Comparison of ENCODE assay signal across 8 mouse cellular contexts in the genomic region with DNA sequence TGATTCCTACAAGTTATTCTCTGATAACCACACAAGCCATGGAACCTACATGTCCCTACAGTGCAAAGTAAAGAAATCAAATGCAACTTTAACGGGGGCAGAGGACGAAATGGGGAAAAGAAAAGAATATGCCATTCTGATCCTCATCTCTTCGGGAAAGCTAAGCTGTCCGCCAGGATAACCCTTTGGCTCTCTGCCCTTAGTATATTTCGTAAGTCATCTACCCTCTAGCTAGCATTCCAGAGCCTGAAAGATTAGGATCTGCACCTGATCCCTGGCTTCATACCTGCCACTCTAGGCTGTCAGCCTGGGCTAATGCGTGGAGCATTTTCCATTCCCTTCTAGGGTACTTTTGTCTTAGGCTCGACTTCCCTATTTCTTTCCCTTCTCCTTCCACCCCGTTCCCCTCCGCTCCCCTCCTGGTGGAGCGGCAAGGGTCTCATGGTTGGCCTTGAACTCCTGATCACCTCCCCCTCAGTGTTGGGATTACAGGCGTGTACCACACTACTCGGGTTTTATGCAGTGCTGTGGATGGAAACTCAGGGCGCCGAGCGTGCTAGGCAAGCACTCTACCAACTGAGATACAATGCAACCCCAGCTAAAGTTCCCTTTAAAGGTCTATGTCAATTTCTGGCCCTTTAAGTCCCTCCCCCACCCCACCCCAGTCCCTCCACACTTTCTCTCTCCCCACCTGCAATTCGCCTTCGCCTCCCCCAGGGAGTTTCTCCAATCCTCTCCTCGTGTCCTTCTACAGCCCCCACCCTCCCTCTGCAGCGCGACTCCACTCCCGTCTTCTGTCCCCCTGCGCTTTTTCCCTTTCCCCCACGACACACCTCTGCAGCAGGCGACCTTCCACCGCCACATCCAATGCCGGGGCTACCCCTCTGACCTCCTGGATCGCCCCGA. TPM values are rescaled to one million over a fixed set of nuclear protein-coding genes. Genes with fewer than 3 reads are reported as not detected.
A peak's percentile ranks its signal among the peaks of the same experiment; 100 is the strongest.
DNase-seq lines count a peak whose midpoint lies in the region; ATAC-seq and TF ChIP-seq lines count a peak whose summit lies in the region.

No protein-coding gene starts in this region.

- H3K4me3 ChIP-seq in erythroblast, embryonic 14.5 days (replicated peaks): peak overlapping the region; percentile 73
- peak overlapping the region; percentile 89 for H3K4me3 ChIP-seq in ES-Bruce4 (ENCODE audit: low read depth, low read length)
- H3K4me3 ChIP-seq in embryonic facial prominence, embryonic 14.5 days (ENCODE audit: low read depth, low read length): peak overlapping the region; percentile 72
- H3K4me3 ChIP-seq in intestine, postnatal 0 days (ENCODE audit: low read depth, low read length): peak overlapping the region; percentile 69
- peak overlapping the region; percentile 89 for H3K4me3 ChIP-seq in stomach, embryonic 15.5 days (replicated peaks)

- 10% methylated on average over 28 of the region's 28 CpGs for whole genome bisulfite sequencing in embryonic facial prominence, embryonic 14.5 days
- WGBS in intestine, postnatal 0 days: 6% methylated on average over 28 of the region's 28 CpGs
- WGBS in stomach, embryonic 15.5 days: 6% methylated on average over 28 of the region's 28 CpGs

- H3K9me3 ChIP-seq in erythroblast, embryonic 14.5 days (ENCODE audit: control insufficient read depth, low read length): no peaks in the 10 kb centered on the region
- no peaks in the 10 kb centered on the region for H3K9me3 ChIP-seq in ES-Bruce4 (replicated peaks; ENCODE audit: control insufficient read depth, insufficient read depth, low read length, poor library complexity, severe bottlenecking)
- no peaks in the 10 kb centered on the region for H3K9me3 ChIP-seq in embryonic facial prominence, embryonic 14.5 days (ENCODE audit: control insufficient read depth, low read length)
- H3K9me3 ChIP-seq in intestine, postnatal 0 days (ENCODE audit: control insufficient read depth): no peaks in the 10 kb centered on the region
- no peaks in the 10 kb centered on the region for H3K9me3 ChIP-seq in stomach, embryonic 15.5 days

- no peak for TF ChIP-seq CTCF in ES-Bruce4 (IDR thresholded peaks at IDR 0.05; ENCODE audit: low read depth, low read length)
- TF ChIP-seq CTCF in intestine, postnatal 0 days (IDR thresholded peaks at IDR 0.05; ENCODE audit: low read depth): no peak

- H3K4me2 ChIP-seq in embryonic facial prominence, embryonic 14.5 days (ENCODE audit: low read depth, low read length): peak overlapping the region; percentile 95
- H3K4me2 ChIP-seq in intestine, postnatal 0 days (replicated peaks; ENCODE audit: low read depth): peak overlapping the region; percentile 93
- H3K4me2 ChIP-seq in stomach, embryonic 15.5 days: peak overlapping the region; percentile 91

- DNase-seq in embryonic facial prominence, embryonic 14.5 days (ENCODE audit: low spot score): no peak
- peak; percentile 19 for DNase-seq in lung, postnatal 10 days

- TF ChIP-seq EP300 in ES-Bruce4 (IDR thresholded peaks at IDR 0.05; ENCODE audit: insufficient read depth, low read depth, low read length): no peak

- no peak overlapping the region for H3K27ac ChIP-seq in ES-Bruce4 (ENCODE audit: insufficient read depth, low read length)
- peak overlapping the region; percentile 52; the same call in 1 of the 2 replicates for H3K27ac ChIP-seq in embryonic facial prominence, embryonic 14.5 days (replicated peaks; ENCODE audit: low read depth, low read length)
- peak overlapping the region; percentile 55 for H3K27ac ChIP-seq in intestine, postnatal 0 days (ENCODE audit: low read depth, low read length)
- peak overlapping the region; percentile 83 for H3K27ac ChIP-seq in stomach, embryonic 15.5 days

- no peak for TF ChIP-seq POLR2A in ES-Bruce4 (IDR thresholded peaks at IDR 0.05; ENCODE audit: insufficient read depth, low read length)

- peaks cover 49% of the 10 kb centered on the region for H3K36me3 ChIP-seq in erythroblast, embryonic 14.5 days (ENCODE audit: control insufficient read depth)
- no peaks in the 10 kb centered on the region for H3K36me3 ChIP-seq in ES-Bruce4 (ENCODE audit: control insufficient read depth, insufficient read depth, low read length, poor library complexity, severe bottlenecking)
- 0 out of 2 replicates have a peak, but pooled peaks cover 7% of the 10 kb centered on the region for H3K36me3 ChIP-seq in embryonic facial prominence, embryonic 14.5 days (ENCODE audit: control insufficient read depth, insufficient read depth, low read length)
- no peaks in the 10 kb centered on the region for H3K36me3 ChIP-seq in intestine, postnatal 0 days (ENCODE audit: control insufficient read depth, insufficient read depth)
- H3K36me3 ChIP-seq in stomach, embryonic 15.5 days: no peaks in the 10 kb centered on the region

- no peaks in the 10 kb centered on the region for H3K27me3 ChIP-seq in erythroblast, embryonic 14.5 days (ENCODE audit: control insufficient read depth)
- no peaks in the 10 kb centered on the region for H3K27me3 ChIP-seq in ES-Bruce4 (ENCODE audit: control insufficient read depth, insufficient read depth, low read length, poor library complexity, severe bottlenecking)
- H3K27me3 ChIP-seq in embryonic facial prominence, embryonic 14.5 days (replicated peaks; ENCODE audit: control insufficient read depth, insufficient read depth, low read length): no peaks in the 10 kb centered on the region
- no peaks in the 10 kb centered on the region for H3K27me3 ChIP-seq in intestine, postnatal 0 days (replicated peaks; ENCODE audit: control insufficient read depth, insufficient read depth, low read length)
- no peaks in the 10 kb centered on the region for H3K27me3 ChIP-seq in stomach, embryonic 15.5 days (replicated peaks)

- H3K4me1 ChIP-seq in erythroblast, embryonic 14.5 days (ENCODE audit: control insufficient read depth): peaks cover 83% of the 10 kb centered on the region
- no peaks in the 10 kb centered on the region for H3K4me1 ChIP-seq in ES-Bruce4 (ENCODE audit: control insufficient read depth, insufficient read depth, low read length)
- peaks cover 10% of the 10 kb centered on the region for H3K4me1 ChIP-seq in embryonic facial prominence, embryonic 14.5 days (ENCODE audit: control insufficient read depth, insufficient read depth, low read length)
- H3K4me1 ChIP-seq in intestine, postnatal 0 days (replicated peaks; ENCODE audit: control insufficient read depth, insufficient read depth, low read length): 0 out of 2 replicates have a peak, but pooled peaks cover 2% of the 10 kb centered on the region
- peaks cover 5% of the 10 kb centered on the region for H3K4me1 ChIP-seq in stomach, embryonic 15.5 days

- no peak for ATAC-seq in erythroblast, adult 5-6 weeks (replicated peaks; ENCODE audit: low FRiP score, poor library complexity, severe bottlenecking)
- ATAC-seq in embryonic facial prominence, embryonic 14.5 days (ENCODE audit: low read depth): no peak
- peak; percentile 2; the same call in 1 of the 2 replicates for ATAC-seq in intestine, postnatal 0 days
- ATAC-seq in stomach, embryonic 15.5 days (ENCODE audit: insufficient read depth, low FRiP score, low read depth): 0 out of 2 replicates have a peak, but pooled peaks have one; percentile 2
- ATAC-seq in inflammation-experienced regulatory T-cells, adult 6 months: no peak

- peak overlapping the region; percentile 87 for H3K9ac ChIP-seq in ES-Bruce4 (ENCODE audit: low read depth, poor library complexity, severe bottlenecking)
- peak overlapping the region; percentile 71 for H3K9ac ChIP-seq in embryonic facial prominence, embryonic 14.5 days (ENCODE audit: low read depth, low read length)
- H3K9ac ChIP-seq in intestine, postnatal 0 days (ENCODE audit: low read depth, low read length): peak overlapping the region; percentile 55
- peak overlapping the region; percentile 58; the same call in 1 of the 2 replicates for H3K9ac ChIP-seq in stomach, embryonic 15.5 days

RNA-seq across cellular contexts. Expression of a gene that starts 0.9 kb away (rescaled TPM):
- polyA plus RNA-seq in erythroblast, embryonic 14.5 days (2012): 17.1 and 20.4 TPM in 2 replicates
- total RNA-seq in erythroblast, adult 5-6 weeks (2015; ENCODE audit: low replicate concordance): 9.6 and 12.1 TPM in 2 replicates
- total RNA-seq in erythroblast, adult 5-6 weeks (2017; ENCODE audit: low replicate concordance): 20.5 and 24.5 TPM in 2 replicates
- 14.8 and 16.0 TPM in 2 replicates for polyA plus RNA-seq in ES-Bruce4 (2011; ENCODE audit: insufficient read depth, insufficient read length, low read depth, missing spikeins)
- 10.2 and 10.4 TPM in 2 replicates for polyA plus RNA-seq in embryonic facial prominence, embryonic 14.5 days (2014; fragmentation: Nextera tagmentation; extraction: Ambion mirVana)
- polyA plus RNA-seq in intestine, postnatal 0 days (2015; fragmentation: Nextera tagmentation; extraction: Ambion mirVana): 16.8 and 19.0 TPM in 2 replicates
- polyA plus RNA-seq in stomach, embryonic 15.5 days (2015; fragmentation: Nextera tagmentation; extraction: Ambion mirVana): 18.1 and 23.1 TPM in 2 replicates
- polyA plus RNA-seq in inflammation-experienced regulatory T-cells, adult 6 months (2017; shearing (Covaris generic)): 10 to 100 TPM; 16.1 to 21.7 (median 16.4) TPM

RNA-seq across cellular contexts. Expression of a gene that starts 38.1 kb away (rescaled TPM):
- polyA plus RNA-seq in erythroblast, embryonic 14.5 days (2012): 0.02 TPM in 1 of 2 replicates, not detected in the other
- not detected in 2 replicates for total RNA-seq in erythroblast, adult 5-6 weeks (2015; ENCODE audit: low replicate concordance)
- total RNA-seq in erythroblast, adult 5-6 weeks (2017; ENCODE audit: low replicate concordance): not detected in 2 replicates
- 1.2 and 1.5 TPM in 2 replicates for polyA plus RNA-seq in ES-Bruce4 (2011; ENCODE audit: insufficient read depth, insufficient read length, low read depth, missing spikeins)
- 0.14 and 0.21 TPM in 2 replicates for polyA plus RNA-seq in embryonic facial prominence, embryonic 14.5 days (2014; fragmentation: Nextera tagmentation; extraction: Ambion mirVana)
- 0.09 and 0.18 TPM in 2 replicates for polyA plus RNA-seq in intestine, postnatal 0 days (2015; fragmentation: Nextera tagmentation; extraction: Ambion mirVana)
- polyA plus RNA-seq in stomach, embryonic 15.5 days (2015; fragmentation: Nextera tagmentation; extraction: Ambion mirVana): 0.06 and 0.09 TPM in 2 replicates
- not detected for polyA plus RNA-seq in inflammation-experienced regulatory T-cells, adult 6 months (2017; shearing (Covaris generic))

RNA-seq across cellular contexts. Expression of a gene that starts 42.5 kb away (rescaled TPM):
- polyA plus RNA-seq in erythroblast, embryonic 14.5 days (2012): 5.9 and 11.5 TPM in 2 replicates
- 11.0 and 17.1 TPM in 2 replicates for total RNA-seq in erythroblast, adult 5-6 weeks (2015; ENCODE audit: low replicate concordance)
- total RNA-seq in erythroblast, adult 5-6 weeks (2017; ENCODE audit: low replicate concordance): 3.1 and 4.8 TPM in 2 replicates
- 5.0 and 7.9 TPM in 2 replicates for polyA plus RNA-seq in ES-Bruce4 (2011; ENCODE audit: insufficient read depth, insufficient read length, low read depth, missing spikeins)
- 6.3 and 7.2 TPM in 2 replicates for polyA plus RNA-seq in embryonic facial prominence, embryonic 14.5 days (2014; fragmentation: Nextera tagmentation; extraction: Ambion mirVana)
- 2.3 and 4.8 TPM in 2 replicates for polyA plus RNA-seq in intestine, postnatal 0 days (2015; fragmentation: Nextera tagmentation; extraction: Ambion mirVana)
- polyA plus RNA-seq in stomach, embryonic 15.5 days (2015; fragmentation: Nextera tagmentation; extraction: Ambion mirVana): 5.8 and 8.9 TPM in 2 replicates
- polyA plus RNA-seq in inflammation-experienced regulatory T-cells, adult 6 months (2017; shearing (Covaris generic)): 10 to 100 TPM; 18.2 to 49.8 (median 44.0) TPM

RNA-seq across cellular contexts. Expression of a gene that starts 54.7 kb away (rescaled TPM):
- polyA plus RNA-seq in erythroblast, embryonic 14.5 days (2012): 3.8 and 3.9 TPM in 2 replicates
- total RNA-seq in erythroblast, adult 5-6 weeks (2015; ENCODE audit: low replicate concordance): 1.9 and 6.3 TPM in 2 replicates
- 0.94 and 4.7 TPM in 2 replicates for total RNA-seq in erythroblast, adult 5-6 weeks (2017; ENCODE audit: low replicate concordance)
- 5.4 and 9.0 TPM in 2 replicates for polyA plus RNA-seq in ES-Bruce4 (2011; ENCODE audit: insufficient read depth, insufficient read length, low read depth, missing spikeins)
- polyA plus RNA-seq in embryonic facial prominence, embryonic 14.5 days (2014; fragmentation: Nextera tagmentation; extraction: Ambion mirVana): 6.4 and 6.6 TPM in 2 replicates
- polyA plus RNA-seq in intestine, postnatal 0 days (2015; fragmentation: Nextera tagmentation; extraction: Ambion mirVana): 1.3 and 1.8 TPM in 2 replicates
- 6.6 and 9.4 TPM in 2 replicates for polyA plus RNA-seq in stomach, embryonic 15.5 days (2015; fragmentation: Nextera tagmentation; extraction: Ambion mirVana)
- 10 to 100 TPM in 2 of 3 experiments, 1 to 10 TPM in 1; 8.6 to 14.1 (median 13.3) TPM for polyA plus RNA-seq in inflammation-experienced regulatory T-cells, adult 6 months (2017; shearing (Covaris generic))

RNA-seq across cellular contexts. Expression of a gene that starts 54.7 kb away (rescaled TPM):
- 6.3 and 7.1 TPM in 2 replicates for polyA plus RNA-seq in erythroblast, embryonic 14.5 days (2012)
- total RNA-seq in erythroblast, adult 5-6 weeks (2015; ENCODE audit: low replicate concordance): 9.0 and 27.2 TPM in 2 replicates
- total RNA-seq in erythroblast, adult 5-6 weeks (2017; ENCODE audit: low replicate concordance): 10.6 and 13.9 TPM in 2 replicates
- 25.1 and 28.6 TPM in 2 replicates for polyA plus RNA-seq in ES-Bruce4 (2011; ENCODE audit: insufficient read depth, insufficient read length, low read depth, missing spikeins)
- 36.5 and 40.1 TPM in 2 replicates for polyA plus RNA-seq in embryonic facial prominence, embryonic 14.5 days (2014; fragmentation: Nextera tagmentation; extraction: Ambion mirVana)
- 31.5 and 31.6 TPM in 2 replicates for polyA plus RNA-seq in intestine, postnatal 0 days (2015; fragmentation: Nextera tagmentation; extraction: Ambion mirVana)
- polyA plus RNA-seq in stomach, embryonic 15.5 days (2015; fragmentation: Nextera tagmentation; extraction: Ambion mirVana): 36.0 and 38.5 TPM in 2 replicates
- 10 to 100 TPM; 57.9 to 66.2 (median 65.6) TPM for polyA plus RNA-seq in inflammation-experienced regulatory T-cells, adult 6 months (2017; shearing (Covaris generic))

Comparison
In these comparisons a context has a peak if more than half of its experiments do, and no peak if none do; other contexts are left out.
1. ATAC-seq: peak in intestine, postnatal 0 days (single experiment) and stomach, embryonic 15.5 days (single experiment); none in erythroblast, adult 5-6 weeks (single experiment), embryonic facial prominence, embryonic 14.5 days (single experiment) and inflammation-experienced regulatory T-cells, adult 6 months (single experiment).
2. Peak in every context shown above with its lines, with median percentiles within 50 percentile points of each other: H3K4me3 ChIP-seq, H3K9ac ChIP-seq and H3K4me2 ChIP-seq.